Comparison of ENCODE assay signal across 1 mouse cellular context in genomic region chr5:122060767-122061333, GRCm38 (mm10).
A peak's percentile ranks its signal among the peaks of the same experiment; 100 is the strongest.
TF ChIP-seq lines count a peak whose summit lies in the region.

No protein-coding gene starts in this region.

TF ChIP-seq in MEL, 35 proteins besides CTCF, POLR2A, EP300 and RAD21 (continued from another document):
- TF ChIP-seq ZC3H11A (IDR thresholded peaks at IDR 0.05; ENCODE audit: low read depth, low read length) (no peak), ELF1 (IDR thresholded peaks at IDR 0.05; ENCODE audit: low read depth, low read length) (peak; percentile 54; the same call in 1 of the 2 replicates)
